Mouse (Mus musculus): ENCODE measurements around the gene Pde4dip. TPM values are rescaled to one million over a fixed set of nuclear protein-coding genes. Genes with fewer than 3 reads are reported as not detected.

Gene Pde4dip
- total and polyA plus RNA-seq, 3 experiments, result 13.1 to 39.7 (median 24.6) TPM

DNA sequence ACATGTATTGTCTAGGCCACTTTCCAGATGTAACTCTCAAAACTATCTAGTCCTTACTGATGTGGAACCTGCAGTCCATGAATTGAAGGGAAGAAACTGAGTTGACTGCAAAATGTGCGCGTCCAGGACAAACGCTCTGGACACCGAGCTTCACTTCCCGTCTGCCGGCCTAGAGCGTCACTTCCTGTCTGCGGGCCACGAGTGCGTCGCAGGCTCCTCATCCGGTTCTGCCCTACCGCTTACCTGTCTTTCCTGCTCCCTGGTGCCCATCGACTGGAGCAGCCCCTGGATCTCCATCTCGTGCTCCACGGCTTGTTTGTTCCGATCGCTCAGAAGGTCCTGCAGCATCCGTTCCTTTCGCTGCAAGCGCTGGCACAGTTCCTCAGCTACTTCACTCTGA is 136.9 kb downstream of the Pde4dip start:
- no peak for DNase-seq

DNA sequence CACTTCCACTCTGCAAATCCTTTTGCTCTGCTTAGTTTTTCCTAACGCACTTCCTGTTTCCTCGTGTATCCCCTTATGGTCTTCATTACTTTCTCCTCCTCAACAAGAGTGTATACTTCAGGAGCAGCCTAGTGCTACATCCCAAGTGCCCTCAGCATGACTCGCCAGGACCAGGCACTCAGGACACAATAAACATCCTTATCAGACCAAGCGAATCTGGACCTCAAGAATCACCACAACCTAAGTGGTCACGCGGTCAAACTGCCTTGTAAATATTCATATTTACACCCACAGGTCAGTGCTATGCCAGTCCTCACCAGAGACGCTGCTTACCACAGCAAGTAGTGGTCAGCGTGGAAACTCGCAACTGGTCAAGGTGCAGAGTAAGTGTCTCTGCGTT is 139.7 kb downstream of the Pde4dip start:
- DNase-seq, result no peak

GRCm38 (mm10) chr3:97742841-97743240 is 145.7 kb downstream of the Pde4dip start:
- no peak for DNase-seq

DNA sequence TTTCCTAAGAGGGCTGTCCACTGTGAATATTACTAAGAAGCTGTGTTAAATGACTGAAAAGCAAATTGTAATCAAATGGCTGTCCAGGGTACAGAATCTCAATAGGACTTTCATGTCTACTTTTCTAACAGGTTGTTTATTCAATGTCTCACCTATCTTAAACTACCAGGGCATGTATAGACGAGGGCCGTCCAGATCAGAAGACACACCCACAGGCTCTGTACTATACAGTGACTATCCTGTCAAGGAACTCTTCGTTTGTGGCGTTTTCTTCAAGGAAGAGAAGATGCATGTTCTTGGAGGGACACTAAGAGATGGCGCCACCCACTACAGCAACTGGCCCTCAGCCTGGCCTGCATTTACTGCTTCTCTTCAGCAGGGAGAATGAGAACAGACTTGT is 152.9 kb downstream of the Pde4dip start:
- DNase-seq, result no peak

DNA sequence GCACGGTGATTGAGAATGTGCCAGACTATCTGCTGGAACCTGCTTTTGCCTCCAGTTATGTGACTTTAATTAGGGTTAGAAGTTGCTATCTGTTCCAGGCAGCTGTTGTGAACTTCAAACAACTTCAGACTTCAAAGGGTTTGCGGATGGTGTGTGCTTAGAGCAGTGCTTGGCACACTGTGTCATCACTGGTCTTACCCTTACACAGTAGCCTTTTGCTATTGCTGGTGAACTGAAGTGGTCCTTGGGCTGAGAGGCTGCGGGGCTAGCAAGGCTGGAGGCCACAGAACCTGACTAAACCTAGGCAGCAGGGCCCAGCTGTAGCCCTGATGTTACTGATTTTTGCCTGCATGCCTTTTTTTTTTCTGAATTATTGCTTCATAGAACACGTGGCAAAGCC is 154.2 kb downstream of the Pde4dip start:
- DNase-seq, result no peak

DNA sequence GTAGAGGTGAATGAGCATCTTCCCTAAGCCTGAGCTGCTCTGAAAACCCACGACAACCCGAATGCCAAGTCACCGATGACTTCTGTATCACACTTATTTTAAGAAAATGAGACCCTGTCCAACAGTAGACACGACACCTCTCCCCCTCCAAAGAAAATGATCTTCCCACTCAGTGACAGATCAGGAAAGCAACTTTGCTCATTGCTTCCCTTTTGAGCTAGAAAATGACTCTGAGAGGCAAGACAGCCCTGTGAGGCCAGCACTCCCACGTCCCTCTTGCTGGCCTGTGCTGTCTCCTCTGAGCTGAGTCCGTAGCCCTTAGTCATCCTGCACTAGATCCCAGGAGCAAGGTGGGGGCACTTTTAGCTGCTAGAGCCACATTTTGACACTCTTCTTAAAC is 155.9 kb downstream of the Pde4dip start:
- no peak for DNase-seq

DNA sequence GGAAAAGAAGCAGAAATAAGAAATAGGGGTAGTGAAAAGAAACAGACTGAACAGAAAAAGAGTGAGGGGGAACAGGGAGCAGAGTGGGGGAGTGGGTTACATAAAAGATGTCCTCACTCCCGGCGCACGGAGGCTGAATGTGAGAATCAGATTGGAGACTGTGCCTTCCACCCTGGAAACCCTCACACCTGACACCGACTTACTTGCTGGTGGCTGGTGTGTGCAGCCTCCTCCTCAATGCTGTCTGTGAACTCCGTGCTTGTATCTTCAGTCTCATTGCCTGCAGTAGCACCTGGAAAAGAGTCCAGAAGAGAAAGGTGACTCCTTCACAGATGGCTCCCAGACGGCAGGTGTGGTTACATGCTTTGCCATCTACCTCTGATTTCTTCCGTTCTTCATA is 157.9 kb downstream of the Pde4dip start:
- DNase-seq, result no peak

DNA sequence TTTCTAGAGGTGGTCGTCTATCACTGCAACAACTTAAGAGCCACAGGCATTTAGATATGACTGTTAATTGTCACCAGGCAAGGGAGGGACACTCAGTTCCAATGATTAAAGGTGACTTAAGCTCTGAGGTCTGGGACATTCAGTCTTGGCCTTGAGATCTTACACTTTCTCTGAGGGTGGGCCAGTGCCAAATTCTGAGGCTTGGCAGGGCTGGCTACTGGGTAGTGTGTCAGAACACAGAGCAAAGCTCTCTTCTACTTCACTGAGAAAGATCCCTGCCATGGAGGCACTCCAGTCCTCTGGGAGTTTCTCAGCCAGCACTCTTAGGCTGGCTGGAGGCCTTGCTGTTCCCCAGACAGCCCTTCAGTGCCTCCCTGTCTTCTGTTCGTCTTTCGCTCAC is 158.4 kb downstream of the Pde4dip start:
- DNase-seq, result peak; percentile 44

DNA sequence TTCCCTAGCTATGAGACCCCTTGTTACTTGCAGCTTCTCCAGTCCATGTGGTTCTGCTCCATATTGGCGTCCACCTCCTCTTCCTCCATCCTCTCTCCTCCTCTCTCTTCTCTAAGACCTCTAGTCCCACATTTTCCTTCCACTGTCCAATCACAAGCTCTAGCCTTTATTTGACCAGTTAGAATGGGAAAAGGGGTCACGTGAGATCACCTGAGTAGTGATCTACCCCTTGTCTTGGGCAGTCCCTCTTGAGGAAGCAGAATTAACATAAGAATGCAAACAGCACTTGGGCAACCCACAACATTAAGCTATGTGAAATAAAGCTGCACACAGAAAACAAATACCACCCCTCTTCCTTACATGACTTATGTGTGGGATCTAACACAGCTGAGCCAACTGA is 160.7 kb downstream of the Pde4dip start:
- no peak for DNase-seq

DNA sequence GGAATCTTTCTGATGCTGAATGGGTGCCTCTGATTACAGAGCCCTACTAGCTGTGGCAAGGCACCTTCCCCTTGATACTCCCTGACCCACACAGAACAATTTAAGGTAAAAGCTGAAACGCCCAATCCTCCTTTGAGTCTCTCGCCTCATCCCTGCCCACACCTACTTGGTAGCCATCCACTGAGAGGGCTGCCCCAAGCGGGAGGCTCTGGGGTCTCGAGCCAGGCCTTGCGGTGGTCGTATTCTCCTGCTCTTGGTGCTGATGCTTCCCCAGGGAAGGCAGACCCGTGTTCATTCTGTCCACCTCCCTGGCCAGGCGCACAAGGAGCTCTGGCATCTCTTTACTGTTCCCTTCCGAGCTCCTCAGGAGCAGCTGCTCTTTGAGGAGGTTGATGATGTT is 169.4 kb downstream of the Pde4dip start:
- DNase-seq, result no peak

- DNase-seq, result no peak
These were observed 172.6 kb downstream of the Pde4dip start for GRCm38 (mm10) chr3:97715922-97716321.

DNA sequence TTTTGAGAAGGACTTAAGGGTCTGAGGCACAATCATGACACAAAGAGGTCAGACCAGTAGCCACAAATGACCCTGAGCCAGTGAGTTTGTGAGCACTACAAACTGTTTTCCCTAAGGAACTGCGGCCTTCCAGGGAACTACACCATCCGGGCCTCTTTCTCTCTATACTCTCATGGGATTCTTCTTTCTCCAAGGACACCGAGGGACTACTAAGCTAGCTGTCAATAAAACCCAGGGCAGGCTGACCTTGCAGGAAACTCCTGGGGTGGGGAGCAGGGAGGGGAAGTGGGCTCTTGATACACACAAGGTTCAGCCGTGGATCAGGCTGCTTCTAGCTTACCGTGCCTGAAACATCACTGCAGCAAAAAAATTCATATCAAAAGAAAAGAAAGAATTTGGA is 177.6 kb downstream of the Pde4dip start:
- DNase-seq, result no peak

DNA sequence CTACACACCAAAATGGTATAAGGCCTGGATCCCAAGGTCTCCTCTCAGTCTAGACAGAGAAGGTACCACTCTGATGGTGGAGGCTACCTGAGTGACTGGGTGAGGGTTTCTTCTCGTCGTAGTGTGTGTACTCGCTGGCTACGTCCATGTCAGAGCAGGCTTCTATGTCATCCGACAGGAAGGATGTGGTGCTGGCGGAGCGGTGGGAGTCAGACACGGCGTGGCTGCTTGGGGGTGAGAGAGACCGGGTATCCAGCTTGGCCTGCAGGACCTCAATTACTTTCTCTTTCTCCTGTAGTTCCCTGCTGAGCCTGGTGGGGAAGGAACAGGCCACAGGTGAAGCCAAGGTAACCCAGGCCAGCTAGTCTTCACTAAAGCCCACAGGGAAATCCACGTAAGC is 178.4 kb downstream of the Pde4dip start:
- no peak for DNase-seq

- no peak for DNase-seq
These were observed 181.9 kb downstream of the Pde4dip start for GRCm38 (mm10) chr3:97706561-97706960.

- DNase-seq, result no peak
These were observed 183.0 kb downstream of the Pde4dip start for GRCm38 (mm10) chr3:97705508-97705907.

DNA sequence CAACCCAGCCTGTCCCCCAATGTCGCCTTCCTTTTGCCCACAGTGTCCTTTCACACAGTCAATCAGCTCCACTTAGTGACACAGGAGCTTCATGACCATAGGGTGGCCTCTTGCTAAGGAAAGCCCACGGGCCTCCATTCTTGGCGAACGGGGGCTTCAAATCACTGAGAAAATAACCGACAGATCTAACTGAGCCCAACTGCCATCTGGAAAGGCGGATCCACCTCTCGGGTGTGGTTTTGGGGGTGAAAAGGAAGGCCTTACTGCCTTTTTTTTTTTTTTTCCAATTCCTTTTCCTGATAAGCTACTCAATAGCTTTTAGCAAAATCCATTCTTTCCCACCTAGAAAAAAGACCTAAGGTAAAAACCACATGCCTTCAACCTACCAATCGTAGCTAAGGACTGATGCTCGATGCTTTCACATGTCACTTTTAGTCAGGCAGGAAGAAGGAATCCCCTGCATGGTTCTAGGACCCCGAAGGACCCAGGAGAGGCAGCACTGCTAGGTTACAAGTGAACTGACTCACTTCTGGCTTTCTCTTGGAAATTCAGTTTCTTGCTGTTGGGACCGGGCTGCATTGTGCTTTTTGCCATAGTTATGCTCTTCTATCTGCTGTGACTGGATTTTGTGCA is 185.9 kb downstream of the Pde4dip start:
- DNase-seq, result no peak

DNA sequence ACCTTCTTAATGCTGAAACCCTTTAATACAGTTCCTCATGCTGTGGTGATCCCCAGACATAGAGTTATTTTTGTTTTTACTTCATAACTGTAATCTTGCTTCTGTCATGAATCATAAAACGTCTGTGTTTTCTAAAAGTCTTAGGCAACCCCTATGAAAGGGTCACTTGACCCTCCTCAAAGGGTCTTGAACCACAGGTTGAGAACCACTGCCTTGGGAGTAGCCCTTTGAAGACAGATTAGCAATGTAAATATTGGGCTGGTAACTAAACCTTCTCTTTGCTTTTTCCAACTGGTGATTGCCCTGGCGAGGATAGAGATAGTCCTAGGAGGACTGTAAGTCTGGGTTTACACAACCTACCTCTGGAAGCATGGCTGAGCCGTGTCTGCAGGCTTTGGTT is 187.3 kb downstream of the Pde4dip start:
- no peak for DNase-seq

DNA sequence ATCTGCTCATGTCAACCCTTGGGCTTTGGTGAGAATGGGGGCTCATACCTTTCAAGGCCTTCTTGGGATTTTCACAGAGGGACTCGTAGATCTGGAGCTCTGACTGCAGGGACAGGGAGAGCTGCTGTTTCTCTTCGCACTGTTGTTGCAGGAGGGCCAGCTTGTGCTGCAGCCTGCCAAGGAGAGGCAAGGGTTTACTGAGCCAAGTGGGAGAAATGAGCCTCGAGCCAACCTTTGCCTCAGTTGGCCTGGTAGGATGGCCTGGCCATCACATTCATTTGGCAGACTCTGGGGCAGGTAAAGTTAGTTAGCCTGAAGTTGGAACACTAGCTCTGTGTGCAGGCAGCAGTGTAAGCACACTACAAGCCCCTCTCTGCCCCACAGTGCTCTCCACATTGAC is 189.4 kb downstream of the Pde4dip start:
- DNase-seq, result peak; percentile 20

GRCm38 (mm10) chr3:97697291-97697690 is 191.2 kb downstream of the Pde4dip start:
- DNase-seq, result no peak

GRCm38 (mm10) chr3:97696866-97697265 is 191.6 kb downstream of the Pde4dip start:
- DNase-seq, result no peak

DNA sequence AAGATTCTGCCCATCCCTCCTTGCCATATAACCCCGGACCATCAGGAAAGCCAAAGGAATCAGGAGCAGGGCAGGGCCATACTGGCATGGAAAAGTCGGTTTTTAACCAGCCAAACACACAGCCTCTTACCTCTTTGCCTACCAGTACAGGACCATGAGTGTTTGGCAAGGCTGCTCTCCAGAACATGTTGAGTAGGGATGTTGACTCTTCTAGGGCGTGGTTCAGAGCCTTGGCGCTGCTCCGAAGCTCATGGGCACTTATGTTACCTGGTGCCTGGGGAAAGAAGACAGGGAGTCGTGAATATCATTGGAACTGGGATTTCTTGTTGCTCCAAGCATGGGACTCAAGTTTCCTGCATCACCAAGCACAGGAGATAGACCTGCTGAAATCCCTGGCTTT is 194.7 kb downstream of the Pde4dip start:
- no peak for DNase-seq

GRCm38 (mm10) chr3:97691443-97692017 is 197.0 kb downstream of the Pde4dip start:
- no peak for DNase-seq

DNA sequence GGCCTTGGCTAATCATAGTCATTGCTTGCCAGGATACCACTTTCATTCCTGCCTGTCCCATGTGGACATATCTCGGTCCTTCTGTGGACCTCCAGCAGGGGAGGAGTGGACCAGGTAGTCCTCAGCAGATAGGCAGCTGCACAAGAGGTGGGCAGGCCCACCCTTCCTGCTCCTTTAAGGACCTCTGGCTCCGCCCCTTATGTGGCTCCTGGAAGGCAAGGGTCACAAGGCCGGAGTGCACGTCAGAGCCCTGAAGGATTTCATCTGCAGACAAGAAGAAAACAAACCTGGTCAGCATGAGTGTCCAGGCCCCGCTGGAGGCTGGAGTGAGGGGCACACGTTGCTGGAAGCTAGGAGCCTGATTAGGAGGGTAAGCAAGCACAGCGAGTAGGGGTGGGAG is 197.9 kb downstream of the Pde4dip start:
- no peak for DNase-seq

DNA sequence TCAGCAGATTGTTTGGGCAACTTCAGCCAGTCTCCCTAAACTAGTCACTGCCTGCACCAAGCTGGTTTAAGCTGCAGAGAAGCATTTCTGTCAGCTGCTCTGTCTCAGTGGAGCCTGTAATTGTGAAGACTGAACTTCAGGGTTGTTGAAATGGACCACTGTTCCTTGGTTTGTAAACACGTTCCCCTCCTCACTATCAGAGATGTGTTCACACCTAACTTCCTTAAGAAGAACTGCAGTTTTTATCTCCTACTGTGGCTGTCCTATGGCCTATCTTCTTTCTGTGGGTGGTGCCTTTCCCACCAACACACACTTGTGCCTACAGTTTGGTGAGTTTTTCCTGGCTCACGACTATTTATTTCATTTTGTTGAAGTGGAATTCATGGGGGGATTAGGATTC is 199.2 kb downstream of the Pde4dip start:
- no peak for DNase-seq
